Comparison of ENCODE assay signal across 21 mouse cellular contexts in genomic region chr1:169680455-169681208, GRCm38 (mm10). TPM values are rescaled to one million over a fixed set of nuclear protein-coding genes. Genes with fewer than 3 reads are reported as not detected.
A peak's percentile ranks its signal among the peaks of the same experiment; 100 is the strongest.
DNase-seq lines count a peak whose midpoint lies in the region; ATAC-seq and TF ChIP-seq lines count a peak whose summit lies in the region.
"Had no signal": no experiment of that assay in that cellular context is flagged by ENCODE, and none has a peak within 500 bp of the region (broad histone marks: within the 10 kb centered on the region; RNA-seq: fewer than 3 reads in every experiment).

No protein-coding gene starts in this region.

- no peak overlapping the region for H3K9ac ChIP-seq in lung, embryonic 14.5 days
- no peak overlapping the region for H3K9ac ChIP-seq in lung, embryonic 16.5 days (ENCODE audit: low read length)
- H3K9ac ChIP-seq: forebrain, embryonic 13.5 days; forebrain, postnatal 0 days; hindbrain, embryonic 13.5 days had no signal

- ATAC-seq in lung, embryonic 14.5 days (ENCODE audit: insufficient read depth): no peak; the same call in 1 of the 2 replicates
- peak; percentile 70 for ATAC-seq in lung, embryonic 16.5 days (ENCODE audit: low read depth)
- ATAC-seq: forebrain, embryonic 13.5 days; forebrain, postnatal 0 days had no signal

- H3K36me3 ChIP-seq in kidney, adult 2 months (ENCODE audit: control insufficient read depth, insufficient read depth, low read length): no peaks in the 10 kb centered on the region
- H3K36me3 ChIP-seq in lung, embryonic 14.5 days (ENCODE audit: insufficient read depth): no peaks in the 10 kb centered on the region
- H3K36me3 ChIP-seq in lung, embryonic 16.5 days (ENCODE audit: control insufficient read depth, insufficient read depth, low read length): no peaks in the 10 kb centered on the region
- H3K36me3 ChIP-seq: embryonic facial prominence, embryonic 10.5 days; hindbrain, embryonic 13.5 days had no signal

- intact Hi-C loops in left cerebral cortex, postnatal 36 days (cut with DNase I): no loop called here

- H3K27ac ChIP-seq in kidney, adult 2 months (ENCODE audit: insufficient read depth, low read depth, low read length): no peak overlapping the region
- no peak overlapping the region for H3K27ac ChIP-seq in lung, embryonic 14.5 days (ENCODE audit: low read depth)
- H3K27ac ChIP-seq in lung, embryonic 16.5 days (ENCODE audit: low read length): peak overlapping the region; percentile 14
- H3K27ac ChIP-seq: embryonic facial prominence, embryonic 10.5 days; forebrain, embryonic 13.5 days; hindbrain, embryonic 13.5 days had no signal

- H3K4me2 ChIP-seq in lung, embryonic 14.5 days: no peak overlapping the region
- no peak overlapping the region for H3K4me2 ChIP-seq in lung, embryonic 16.5 days (ENCODE audit: low read depth, low read length)
- H3K4me2 ChIP-seq: forebrain, embryonic 13.5 days; hindbrain, embryonic 13.5 days had no signal

- no peak for TF ChIP-seq CTCF in kidney, adult 2 months (conservative IDR thresholded peaks at IDR 0.05; ENCODE audit: insufficient read depth, insufficient read length, low read depth, low read length)
- no peak for TF ChIP-seq CTCF in lung, embryonic 14.5 days (IDR thresholded peaks at IDR 0.05; ENCODE audit: low read depth)

- H3K9me3 ChIP-seq in lung, embryonic 14.5 days (ENCODE audit: low read depth, low read length): no peaks in the 10 kb centered on the region
- H3K9me3 ChIP-seq in lung, embryonic 16.5 days (ENCODE audit: control insufficient read depth, low read length): no peaks in the 10 kb centered on the region
- H3K9me3 ChIP-seq: embryonic facial prominence, embryonic 10.5 days; forebrain, embryonic 13.5 days; hindbrain, embryonic 13.5 days had no signal

- peak; percentile 17 for DNase-seq in kidney, adult 2 months
- DNase-seq in kidney, adult 8-10 months: no peak
- DNase-seq in lung, embryonic 14.5 days: peak; percentile 16
- DNase-seq in lung, postnatal 14 days: no peak
- DNase-seq in lung, postnatal 25 days (ENCODE audit: low spot score): peak; percentile 16
- DNase-seq in left cerebral cortex, postnatal 36 days (ENCODE audit: low spot score in 2 of 2): no peak
- no peak for DNase-seq in urinary bladder, adult 2 months (ENCODE audit: low spot score)
- DNase-seq: adrenal gland, adult 2 months; adrenal gland, postnatal 25 days; cerebellum, adult 2 months; cerebellum, postnatal 10 days; forebrain, postnatal 0 days; gastrocnemius, postnatal 25 days; heart, adult 11 months; heart, postnatal 14 days had no signal

- no peaks in the 10 kb centered on the region for H3K4me1 ChIP-seq in kidney, adult 2 months (ENCODE audit: control insufficient read depth, insufficient read depth, low read length)
- H3K4me1 ChIP-seq in lung, embryonic 14.5 days (ENCODE audit: insufficient read depth): no peaks in the 10 kb centered on the region
- H3K4me1 ChIP-seq in lung, embryonic 16.5 days (replicated peaks; ENCODE audit: control insufficient read depth, insufficient read depth, low read length): no peaks in the 10 kb centered on the region
- H3K4me1 ChIP-seq: forebrain, embryonic 13.5 days; hindbrain, embryonic 13.5 days had no signal

- H3K27me3 ChIP-seq in kidney, adult 2 months (replicated peaks; ENCODE audit: control insufficient read depth, insufficient read depth, low read length): no peaks in the 10 kb centered on the region; the same call in 1 of the 2 replicates
- H3K27me3 ChIP-seq in lung, embryonic 14.5 days (ENCODE audit: insufficient read depth, low read length): no peaks in the 10 kb centered on the region
- H3K27me3 ChIP-seq in lung, embryonic 16.5 days (ENCODE audit: control insufficient read depth, insufficient read depth, low read depth, low read length): no peaks in the 10 kb centered on the region
- H3K27me3 ChIP-seq: forebrain, embryonic 13.5 days; hindbrain, embryonic 13.5 days had no signal

- H3K4me3 ChIP-seq in kidney, adult 2 months (ENCODE audit: insufficient read depth, low read depth, low read length): no peak overlapping the region
- no peak overlapping the region for H3K4me3 ChIP-seq in lung, embryonic 14.5 days (ENCODE audit: low read depth, low read length)
- H3K4me3 ChIP-seq in lung, embryonic 16.5 days (ENCODE audit: low read length): no peak overlapping the region
- H3K4me3 ChIP-seq: embryonic facial prominence, embryonic 10.5 days; forebrain, embryonic 13.5 days; hindbrain, embryonic 13.5 days had no signal

- TF ChIP-seq POLR2A in kidney, adult 2 months (IDR thresholded peaks at IDR 0.05; ENCODE audit: low read depth, low read length): no peak

- WGBS in kidney, adult 2 months: 33% methylated on average over 9 of the region's 9 CpGs
- 69% methylated on average over 9 of the region's 9 CpGs for WGBS in lung, embryonic 14.5 days
- 69% methylated on average over 9 of the region's 9 CpGs for WGBS in lung, embryonic 16.5 days

RNA-seq across cellular contexts. Expression of gene Rgs5, which starts 25.3 kb away (rescaled TPM):
- polyA plus RNA-seq in kidney, adult 2 months (2012; rRNA removed): 21.4 and 25.2 TPM in 2 replicates
- polyA plus RNA-seq in lung, embryonic 14.5 days (2014; fragmentation: Nextera tagmentation; extraction: Ambion mirVana): 8.8 TPM in 2 replicates
- 9.7 and 13.0 TPM in 2 replicates for polyA plus RNA-seq in lung, embryonic 16.5 days (2015; fragmentation: Nextera tagmentation; extraction: Ambion mirVana)
- 10 to 100 TPM; 42.8 to 45.8 TPM for total RNA-seq in left cerebral cortex, postnatal 36 days (2021)
- 137 and 142 TPM in 2 replicates for polyA plus RNA-seq in urinary bladder, adult 2 months (2012; rRNA removed)
- total RNA-seq: CH12.LX; hematopoietic stem cell, adult 5-6 weeks had no signal

Comparison
In these comparisons a context has a peak if more than half of its experiments do, and no peak if none do; other contexts are left out.
1. DNase-seq: peak in kidney, adult 2 months (single experiment), lung, embryonic 14.5 days (single experiment) and lung, postnatal 25 days (single experiment); none in kidney, adult 8-10 months (0 of 2), lung, postnatal 14 days (single experiment), left cerebral cortex, postnatal 36 days (0 of 2) and urinary bladder, adult 2 months (single experiment).